Mouse (Mus musculus) neural tube, embryonic 15.5 days (tissue): ENCODE data around the gene Efhc1. TPM values are rescaled to one million over a fixed set of nuclear protein-coding genes. Genes with fewer than 3 reads are reported as not detected.
A peak's percentile ranks its signal among the peaks of the same experiment; 100 is the strongest.

Experiments
- ATAC-seq: fragments of 200-750 bp; cut with Nextera tagmentation; 2 replicates; pipeline ENCODE4 v1.8.0; 2017; ENCODE audit warnings: mild to moderate bottlenecking, moderate TSS enrichment, moderate library complexity; ENCODE audit not compliant: low FRiP score
- H3K27ac ChIP-seq: fragments of 300-500 bp; sonication (generic); replicated peaks from 2 replicates; pipeline ENCODE4 v1.5.1; 2015; ENCODE audit warnings: mild to moderate bottlenecking, inconsistent platforms
- H3K27me3 ChIP-seq: fragments of 300-500 bp; sonication (generic); replicated peaks from 2 replicates; pipeline ENCODE4 v1.6.1; 2015; ENCODE audit warnings: inconsistent platforms
- H3K36me3 ChIP-seq: fragments of 300-500 bp; sonication (generic); 2 replicates; pipeline ENCODE4 v1.6.1; 2015; ENCODE audit warnings: inconsistent platforms
- H3K4me1 ChIP-seq: fragments of 300-500 bp; sonication (generic); 2 replicates; pipeline ENCODE4 v1.6.1; 2015; ENCODE audit warnings: inconsistent platforms
- H3K4me2 ChIP-seq: fragments of 300-500 bp; sonication (generic); 2 replicates; pipeline ENCODE4 v1.6.1; 2015; ENCODE audit warnings: inconsistent platforms, mild to moderate bottlenecking, moderate library complexity
- H3K4me3 ChIP-seq: fragments of 300-500 bp; sonication (generic); replicated peaks from 2 replicates; pipeline ENCODE4 v1.5.1; 2015; ENCODE audit warnings: mild to moderate bottlenecking, inconsistent platforms
- H3K9ac ChIP-seq: fragments of 300-500 bp; sonication (generic); replicated peaks from 2 replicates; pipeline ENCODE4 v1.6.1; 2015; ENCODE audit warnings: mild to moderate bottlenecking, inconsistent platforms
- H3K9me3 ChIP-seq: fragments of 300-500 bp; sonication (generic); replicated peaks from 2 replicates; pipeline ENCODE4 v1.6.1; 2016; ENCODE audit warnings: inconsistent platforms
- WGBS: fragments of 180-500 bp; shearing (Covaris S2); methylation state at CpG from one replicate; pipeline ENCODE4 v1.1.7; 2015; ENCODE audit warnings: mixed read lengths; 5-methylcytosine and 5-hydroxymethylcytosine counted together
- polyA plus RNA-seq: library from polyadenylated mRNA; unstranded; fragments of >200 nt; fragmentation: Nextera tagmentation; extraction: Ambion mirVana; gene quantifications from 2 replicates; pipeline ENCODE4 v1.2.1, GENCODE M21; 2015

Gene Efhc1
- polyA plus RNA-seq, 1 experiment from 2014 or later = 1.3 TPM

DNA sequence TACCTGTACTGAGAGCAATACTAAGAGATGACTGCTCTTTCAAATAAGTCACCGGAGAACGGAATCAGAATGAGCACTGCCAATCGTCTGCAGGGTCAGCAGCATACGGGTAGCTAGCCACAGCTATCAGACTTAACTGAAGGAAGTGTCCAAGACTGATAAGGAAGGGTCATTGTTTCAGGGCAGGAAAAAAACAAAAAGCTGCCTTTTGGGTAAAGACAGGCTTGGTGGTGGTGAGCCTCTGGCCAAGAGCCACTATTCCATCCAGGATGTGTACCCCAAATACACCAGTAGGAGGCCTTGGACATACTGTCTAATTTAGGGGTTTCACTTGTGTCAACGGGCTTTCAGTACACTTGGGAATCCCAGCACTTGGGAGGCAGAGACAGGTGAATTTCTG lies 42.9 kb downstream of the Efhc1 start:
- Histone ChIP-seq H3K4me3 (no peak overlapping the region), H3K27me3 (no peaks in the 10 kb centered on the region), H3K9me3 (no peaks in the 10 kb centered on the region), H3K36me3 (no peaks in the 10 kb centered on the region), H3K9ac (no peak overlapping the region), H3K27ac (no peak overlapping the region), H3K4me2 (no peak overlapping the region), H3K4me1 (0 out of 2 replicates have a peak, but pooled peaks cover 3% of the 10 kb centered on the region)
- 92% methylated on average over 5 of the region's 5 CpGs for WGBS
- no peak for ATAC-seq

DNA sequence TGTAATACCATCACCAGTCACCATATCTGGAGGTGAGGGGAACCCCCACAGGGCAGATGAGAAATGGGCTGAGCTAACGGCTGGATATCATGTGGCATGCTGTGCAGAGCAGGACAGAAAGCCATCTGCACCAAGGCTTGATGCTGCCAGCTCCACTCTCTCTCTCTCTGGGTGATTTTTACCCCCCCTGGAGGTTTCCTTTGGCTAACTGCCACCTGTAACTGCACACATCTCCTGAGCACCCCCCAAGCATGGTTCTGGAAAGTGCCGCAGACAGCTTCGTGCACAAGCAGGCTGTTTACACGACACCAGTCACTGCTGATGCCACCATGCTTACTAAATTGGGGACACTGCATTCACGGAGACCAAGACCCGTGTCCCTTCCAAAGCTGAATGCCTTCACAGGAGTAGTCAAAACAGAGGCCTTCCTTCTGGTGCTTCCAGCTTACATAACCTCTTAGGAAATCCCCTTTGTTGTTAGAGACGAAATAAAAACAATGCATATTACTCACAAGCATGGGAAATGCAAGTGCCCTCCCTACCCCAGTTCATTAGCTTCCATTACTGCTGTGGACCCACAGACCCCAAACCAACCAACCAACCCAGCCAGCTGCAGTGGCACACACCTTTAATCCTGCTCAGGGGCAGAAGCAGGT lies 44.0 kb downstream of the Efhc1 start:
- Histone ChIP-seq H3K27me3 (no peaks in the 10 kb centered on the region), H3K4me3 (no peak overlapping the region), H3K4me2 (no peak overlapping the region), H3K9me3 (no peaks in the 10 kb centered on the region), H3K4me1 (0 out of 2 replicates have a peak, but pooled peaks cover 3% of the 10 kb centered on the region), H3K9ac (no peak overlapping the region), H3K36me3 (no peaks in the 10 kb centered on the region), H3K27ac (0 out of 2 replicates have a peak overlapping the region, but pooled peaks have one; percentile 20)
- peak; percentile 10; the same call in 1 of the 2 replicates for ATAC-seq
- 65% methylated on average over 7 of the region's 7 CpGs for WGBS

- H3K9me3 ChIP-seq = no peaks in the 10 kb centered on the region
- H3K27me3 ChIP-seq = no peaks in the 10 kb centered on the region
- no peak overlapping the region for H3K27ac ChIP-seq
- H3K36me3 ChIP-seq = no peaks in the 10 kb centered on the region
- no peak for ATAC-seq
- no peak overlapping the region for H3K9ac ChIP-seq
- WGBS = 62% methylated on average over 17 of the region's 17 CpGs
- 0 out of 2 replicates have a peak, but pooled peaks cover 3% of the 10 kb centered on the region for H3K4me1 ChIP-seq
- no peak overlapping the region for H3K4me3 ChIP-seq
- H3K4me2 ChIP-seq = no peak overlapping the region
These were observed 45.3 kb downstream of the Efhc1 start for GRCm38 (mm10) chr1:20996603-20997327.

GRCm38 (mm10) chr1:20997328-20997689 lies 45.9 kb downstream of the Efhc1 start:
- ATAC-seq = no peak
- H3K27ac ChIP-seq = no peak overlapping the region
- 0 out of 2 replicates have a peak, but pooled peaks cover 3% of the 10 kb centered on the region for H3K4me1 ChIP-seq
- H3K4me2 ChIP-seq = no peak overlapping the region
- no peak overlapping the region for H3K4me3 ChIP-seq
- no peak overlapping the region for H3K9ac ChIP-seq
- 78% methylated on average over 2 of the region's 2 CpGs for WGBS
- no peaks in the 10 kb centered on the region for H3K27me3 ChIP-seq
- H3K36me3 ChIP-seq = no peaks in the 10 kb centered on the region
- H3K9me3 ChIP-seq = no peaks in the 10 kb centered on the region

DNA sequence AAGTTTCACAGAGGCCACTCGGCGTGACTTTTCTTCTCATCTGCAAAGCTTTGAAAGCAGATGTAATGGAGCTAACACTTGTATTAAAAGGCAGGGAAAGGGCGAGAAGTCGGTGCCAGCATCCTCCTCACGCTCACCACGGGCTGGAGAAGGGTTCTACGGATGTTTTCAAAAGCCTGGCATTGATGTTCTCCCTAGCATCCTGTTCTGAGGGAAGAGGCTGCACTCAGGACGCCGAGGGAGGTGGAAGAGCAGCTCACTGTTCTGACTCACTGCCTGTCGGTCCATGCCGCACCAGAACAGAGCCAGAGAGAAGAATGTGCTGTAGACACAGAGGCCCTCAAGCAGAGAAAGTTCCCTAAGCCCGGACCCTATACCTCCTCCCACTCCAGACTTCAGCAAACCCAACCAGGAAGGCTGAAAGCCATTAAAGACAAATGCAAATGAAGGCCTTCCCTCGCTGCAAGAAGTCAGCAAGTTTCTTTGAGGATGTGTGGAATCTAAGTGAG lies 46.5 kb downstream of the Efhc1 start:
- Histone ChIP-seq H3K4me1 (0 out of 2 replicates have a peak, but pooled peaks cover 3% of the 10 kb centered on the region), H3K4me3 (no peak overlapping the region), H3K4me2 (no peak overlapping the region), H3K9me3 (no peaks in the 10 kb centered on the region), H3K36me3 (no peaks in the 10 kb centered on the region), H3K9ac (no peak overlapping the region), H3K27ac (no peak overlapping the region), H3K27me3 (no peaks in the 10 kb centered on the region)
- 55% methylated on average over 13 of the region's 13 CpGs for WGBS
- no peak for ATAC-seq

DNA sequence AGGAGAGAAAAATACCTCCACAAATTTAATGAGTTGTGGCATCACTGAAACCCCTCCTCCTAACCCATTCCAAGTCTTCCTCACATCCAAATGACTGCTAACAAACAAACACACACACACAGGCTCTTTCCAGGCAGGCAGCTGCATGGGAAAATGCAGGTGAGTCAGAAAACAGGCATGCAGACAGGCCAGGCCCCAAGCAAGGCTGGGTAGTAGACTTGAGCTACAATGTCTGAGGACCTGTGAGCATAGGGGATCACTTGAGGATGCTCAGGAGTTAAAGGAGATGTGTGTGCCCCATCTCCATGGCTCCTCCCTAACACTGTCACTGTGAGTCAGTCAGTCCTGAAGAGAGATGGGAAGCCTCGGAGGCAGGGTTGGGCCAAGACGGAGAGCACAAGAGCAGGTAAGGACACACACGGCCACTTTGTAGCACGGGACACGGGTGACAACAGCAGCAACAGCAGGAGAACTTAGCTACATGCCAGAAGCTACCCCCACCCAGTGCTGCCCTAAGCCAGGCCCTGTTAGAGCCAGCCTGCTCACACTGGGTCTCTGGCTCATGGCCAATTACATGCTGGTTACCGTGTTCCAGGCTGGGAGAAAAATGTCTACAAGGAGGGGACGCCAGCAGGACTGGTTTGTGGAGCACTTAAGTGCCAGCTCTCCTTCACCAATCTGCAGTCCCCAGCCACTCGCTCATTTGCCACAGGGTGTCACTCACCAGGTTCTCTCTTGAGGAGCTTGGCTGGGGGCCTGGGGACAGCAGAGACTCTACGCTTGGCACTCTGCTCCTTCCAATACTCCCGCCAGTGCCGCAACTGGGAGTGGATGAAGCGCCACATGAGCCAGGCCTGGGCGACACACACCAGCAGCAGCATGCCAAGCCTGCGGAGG lies 51.1 kb downstream of the Efhc1 start:
- Histone ChIP-seq H3K4me3 (no peak overlapping the region), H3K4me2 (no peak overlapping the region), H3K4me1 (no peaks in the 10 kb centered on the region), H3K9me3 (no peaks in the 10 kb centered on the region), H3K36me3 (no peaks in the 10 kb centered on the region), H3K27me3 (no peaks in the 10 kb centered on the region), H3K27ac (no peak overlapping the region), H3K9ac (no peak overlapping the region)
- ATAC-seq = peak; percentile 34; the same call in 1 of the 2 replicates
- WGBS = 78% methylated on average over 14 of the region's 14 CpGs

- no peak for ATAC-seq
- Histone ChIP-seq H3K4me1 (no peaks in the 10 kb centered on the region), H3K9ac (no peak overlapping the region), H3K9me3 (no peaks in the 10 kb centered on the region), H3K4me2 (no peak overlapping the region), H3K27me3 (no peaks in the 10 kb centered on the region), H3K4me3 (no peak overlapping the region), H3K27ac (no peak overlapping the region), H3K36me3 (no peaks in the 10 kb centered on the region)
- 88% methylated on average over 8 of the region's 8 CpGs for WGBS
These were observed 53.2 kb downstream of the Efhc1 start for GRCm38 (mm10) chr1:21004596-21004995.

GRCm38 (mm10) chr1:21006775-21007174 lies 55.3 kb downstream of the Efhc1 start:
- H3K27ac ChIP-seq = no peak overlapping the region
- 93% methylated on average over 5 of the region's 5 CpGs for WGBS
- H3K4me2 ChIP-seq = no peak overlapping the region
- H3K27me3 ChIP-seq = no peaks in the 10 kb centered on the region
- H3K9me3 ChIP-seq = no peaks in the 10 kb centered on the region
- no peaks in the 10 kb centered on the region for H3K36me3 ChIP-seq
- no peak for ATAC-seq
- no peaks in the 10 kb centered on the region for H3K4me1 ChIP-seq
- no peak overlapping the region for H3K4me3 ChIP-seq
- no peak overlapping the region for H3K9ac ChIP-seq

DNA sequence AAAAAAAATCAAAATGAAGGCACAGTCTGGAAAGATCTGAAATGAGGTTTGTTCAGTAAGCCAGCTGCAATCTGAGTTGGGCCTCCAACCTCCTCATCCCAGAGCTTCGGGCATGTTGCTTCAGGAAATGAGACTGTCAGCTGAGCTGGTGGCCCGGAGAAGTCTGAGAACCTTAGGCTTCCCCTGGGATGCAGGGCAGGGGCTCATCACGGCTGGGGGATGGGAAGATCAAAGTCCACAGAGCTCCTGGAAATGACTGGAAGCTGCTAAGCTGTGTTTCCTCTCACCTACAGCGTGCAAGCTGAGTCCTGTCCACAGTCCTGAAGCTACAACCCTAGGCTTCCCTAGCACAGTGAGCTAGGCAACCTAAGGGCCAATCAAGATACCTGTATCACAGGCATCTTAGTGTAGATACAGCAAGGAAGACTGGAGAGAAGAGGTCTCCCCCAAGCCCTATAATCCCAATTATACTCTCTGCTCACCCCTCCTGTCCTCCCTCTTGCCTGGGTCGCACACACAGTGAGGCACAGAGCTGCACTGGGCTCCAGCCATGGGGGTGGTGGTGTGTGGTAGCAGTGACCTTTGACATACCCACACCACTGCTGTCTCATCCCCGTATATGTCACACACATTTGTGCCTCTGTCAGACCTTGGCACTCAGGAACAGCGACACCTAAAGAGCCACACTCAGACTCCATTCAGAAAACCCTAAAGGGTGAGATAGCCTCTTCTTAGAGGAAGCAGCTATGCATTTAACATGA lies 56.7 kb downstream of the Efhc1 start:
- Histone ChIP-seq H3K4me1 (no peaks in the 10 kb centered on the region), H3K4me3 (no peak overlapping the region), H3K36me3 (no peaks in the 10 kb centered on the region), H3K9me3 (no peaks in the 10 kb centered on the region), H3K4me2 (no peak overlapping the region), H3K9ac (no peak overlapping the region), H3K27me3 (no peaks in the 10 kb centered on the region), H3K27ac (no peak overlapping the region)
- WGBS = 74% methylated on average over 7 of the region's 7 CpGs
- no peak for ATAC-seq

- ATAC-seq = no peak
- Histone ChIP-seq H3K27me3 (no peaks in the 10 kb centered on the region), H3K9me3 (no peaks in the 10 kb centered on the region), H3K4me3 (no peak overlapping the region), H3K9ac (no peak overlapping the region), H3K4me1 (no peaks in the 10 kb centered on the region), H3K4me2 (no peak overlapping the region), H3K36me3 (no peaks in the 10 kb centered on the region), H3K27ac (no peak overlapping the region)
- 77% methylated on average over 4 of the region's 4 CpGs for WGBS
These were observed 57.5 kb downstream of the Efhc1 start for GRCm38 (mm10) chr1:21008891-21009290.

- no peak overlapping the region for H3K27ac ChIP-seq
- no peak overlapping the region for H3K4me3 ChIP-seq
- no peak for ATAC-seq
- no peaks in the 10 kb centered on the region for H3K4me1 ChIP-seq
- H3K9me3 ChIP-seq = no peaks in the 10 kb centered on the region
- no peak overlapping the region for H3K9ac ChIP-seq
- H3K4me2 ChIP-seq = no peak overlapping the region
- WGBS = 81% methylated on average over 6 of the region's 6 CpGs
- no peaks in the 10 kb centered on the region for H3K27me3 ChIP-seq
- no peaks in the 10 kb centered on the region for H3K36me3 ChIP-seq
These were observed 58.9 kb downstream of the Efhc1 start for GRCm38 (mm10) chr1:21010282-21010800.
